Mouse (Mus musculus) mouse trophoblast stem cell (cell line): ENCODE measurements around the gene Klhl13.

Source experiments
- in situ Hi-C, 2 experiments: fragments of 300-500 bp; cut with MseI, MboI; formaldehyde crosslinking; loops; 2 replicates in 1 of 2; 3 replicates in 1 of 2; pipeline ENCODE4 v1.15.1; 2025

The Klhl13 gene

GRCm38 (mm10) chrX:23364514-23365381, at the start of gene Klhl13:
Gene Klhl13, minus strand, starts transcription at chrX:23365082.
- in situ Hi-C loops = no loop called here

DNA sequence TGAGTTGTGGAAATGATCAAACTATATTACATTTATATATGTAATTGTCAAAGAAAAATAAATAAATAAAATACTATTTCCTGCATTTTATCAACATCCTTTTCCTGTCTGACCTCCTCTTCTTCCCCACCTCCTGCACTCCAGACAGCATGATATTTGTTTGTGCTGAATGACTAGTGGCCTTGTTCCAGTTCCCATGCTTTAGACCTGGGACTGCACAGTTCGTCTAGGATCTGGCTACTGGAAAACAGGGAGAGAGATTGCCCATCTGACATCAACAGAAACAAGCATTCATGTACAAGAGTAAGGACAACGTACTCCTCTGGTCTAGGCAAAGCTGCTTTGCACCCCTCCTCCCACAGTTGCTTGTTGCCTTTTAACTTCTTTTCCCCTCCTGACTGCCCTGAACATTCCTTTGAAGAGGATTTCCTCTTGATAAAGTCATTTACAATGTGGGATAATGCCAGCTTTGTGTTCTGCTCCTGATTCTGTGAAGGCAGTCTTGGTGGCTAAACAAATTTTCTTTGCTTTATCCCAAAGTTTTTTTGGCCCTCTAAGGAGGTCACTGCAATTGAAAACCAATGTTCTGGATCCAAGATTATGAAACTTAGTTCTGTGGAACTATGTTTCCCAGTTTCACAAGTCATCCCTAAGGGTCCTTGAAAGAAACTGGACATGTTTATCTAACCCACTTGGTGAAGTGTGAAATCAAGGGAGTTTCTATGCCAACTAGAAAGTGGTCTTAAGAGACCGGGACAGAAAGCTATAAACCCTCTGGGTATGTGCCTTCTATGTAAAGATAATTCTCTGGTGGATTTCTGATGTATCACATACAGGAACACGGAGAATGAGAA, 44.6 kb upstream of the Klhl13 start:
- in situ Hi-C loops = no loop called here

DNA sequence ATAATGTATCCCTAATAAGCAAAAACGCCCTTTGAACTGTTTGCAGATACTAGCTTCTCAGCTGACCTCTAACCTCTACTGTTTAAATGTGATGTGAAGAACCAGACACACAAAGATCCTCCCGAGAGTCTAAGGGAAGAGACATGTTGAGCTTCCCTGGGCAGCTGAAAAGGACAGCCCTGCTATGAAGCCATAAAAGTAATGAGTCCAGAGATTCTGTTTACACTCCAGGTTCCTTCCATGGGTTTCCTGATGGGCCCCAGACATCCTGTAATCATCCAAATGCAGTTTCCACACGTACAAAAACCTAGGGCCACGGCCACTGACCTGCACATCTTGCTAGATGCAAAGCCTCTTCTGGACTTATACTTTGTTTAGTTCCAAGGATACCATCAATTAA, 23.8 kb upstream of the Klhl13 start:
- in situ Hi-C loops = no loop called here

DNA sequence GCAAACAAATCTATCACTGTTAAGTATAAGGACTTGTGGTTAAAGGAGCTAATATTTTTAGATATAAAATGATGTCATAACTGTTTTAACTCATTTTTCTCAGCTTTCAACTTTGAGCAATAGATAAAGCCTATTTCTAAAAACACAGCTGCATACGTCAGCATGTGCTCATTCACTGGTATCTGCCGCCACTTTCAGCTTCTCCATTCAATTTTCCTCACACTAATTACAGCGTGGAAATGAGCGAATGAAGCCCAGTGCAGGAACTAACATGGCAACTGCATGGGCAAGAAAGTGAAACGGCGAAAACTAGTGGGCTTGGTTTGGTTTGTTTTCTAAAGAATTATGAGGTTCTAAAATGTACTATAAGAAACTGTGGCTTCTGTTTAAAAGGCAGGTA, 1.4 kb downstream of the Klhl13 start:
- in situ Hi-C loops = no loop called here

DNA sequence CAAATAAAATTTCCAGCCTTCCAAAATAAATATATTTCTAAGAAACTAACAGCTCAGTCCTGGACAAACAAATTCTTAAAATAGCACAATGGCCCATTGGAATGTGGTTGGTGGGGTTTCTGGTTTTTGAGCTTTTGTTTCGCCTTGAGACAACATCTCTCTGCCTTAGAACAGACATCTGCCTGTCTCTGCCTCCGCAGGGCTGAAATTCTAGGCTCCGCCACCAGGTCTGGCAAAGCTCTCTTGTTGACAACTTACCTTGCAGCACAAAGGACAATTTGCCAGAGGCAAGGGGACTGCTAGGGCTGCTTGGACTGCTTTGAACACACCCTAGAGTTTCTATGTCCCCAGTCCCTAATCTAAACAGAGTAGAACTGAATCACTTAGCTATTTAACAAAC, 4.4 kb downstream of the Klhl13 start:
- in situ Hi-C loops = no loop called here

DNA sequence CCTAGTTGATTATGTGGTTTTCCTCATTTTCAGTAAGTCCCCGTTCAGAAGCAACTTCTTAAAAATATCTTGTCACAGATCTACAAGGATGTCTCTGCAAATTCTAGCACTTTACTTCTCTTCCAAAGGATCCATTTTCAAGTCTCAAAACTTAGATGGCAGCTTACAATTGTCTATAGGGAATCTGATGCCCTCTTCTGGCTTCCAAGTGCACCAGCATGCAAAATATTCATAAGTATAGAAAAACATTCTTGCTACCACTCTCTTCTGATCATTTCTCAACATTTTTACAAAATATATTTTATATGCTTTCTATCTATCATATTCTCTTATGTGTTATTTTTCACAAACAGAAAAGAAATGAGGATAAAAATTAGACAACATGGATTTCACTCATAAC, 14.8 kb downstream of the Klhl13 start:
- in situ Hi-C loops = no loop called here

GRCm38 (mm10) chrX:23328116-23328515, 36.8 kb downstream of the Klhl13 start:
- in situ Hi-C loops = loop anchor here in 1 of 2 experiments (25.0 kb wide), 1 partner anchor 91 kb away; no protein-coding TSS in a partner anchor

DNA sequence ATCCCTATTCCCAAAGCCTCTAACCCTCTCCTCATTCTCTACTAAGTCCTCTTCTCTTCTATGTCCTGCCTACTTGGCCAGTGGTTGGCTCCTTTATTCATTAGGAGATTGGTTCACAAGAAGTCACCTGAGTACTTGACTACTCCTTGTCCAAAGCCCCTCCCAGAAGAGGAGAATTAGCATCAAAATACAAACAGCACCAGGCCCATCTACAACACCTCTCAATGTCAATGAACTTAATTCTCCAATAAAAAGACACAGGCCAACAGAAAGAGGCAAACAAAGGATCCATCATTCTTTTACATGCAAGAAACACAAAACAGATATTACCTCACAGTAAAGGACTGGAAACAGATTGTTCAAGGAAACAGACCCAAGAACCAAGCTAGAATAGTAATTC, 46.0 kb downstream of the Klhl13 start:
- in situ Hi-C loops = no loop called here

DNA sequence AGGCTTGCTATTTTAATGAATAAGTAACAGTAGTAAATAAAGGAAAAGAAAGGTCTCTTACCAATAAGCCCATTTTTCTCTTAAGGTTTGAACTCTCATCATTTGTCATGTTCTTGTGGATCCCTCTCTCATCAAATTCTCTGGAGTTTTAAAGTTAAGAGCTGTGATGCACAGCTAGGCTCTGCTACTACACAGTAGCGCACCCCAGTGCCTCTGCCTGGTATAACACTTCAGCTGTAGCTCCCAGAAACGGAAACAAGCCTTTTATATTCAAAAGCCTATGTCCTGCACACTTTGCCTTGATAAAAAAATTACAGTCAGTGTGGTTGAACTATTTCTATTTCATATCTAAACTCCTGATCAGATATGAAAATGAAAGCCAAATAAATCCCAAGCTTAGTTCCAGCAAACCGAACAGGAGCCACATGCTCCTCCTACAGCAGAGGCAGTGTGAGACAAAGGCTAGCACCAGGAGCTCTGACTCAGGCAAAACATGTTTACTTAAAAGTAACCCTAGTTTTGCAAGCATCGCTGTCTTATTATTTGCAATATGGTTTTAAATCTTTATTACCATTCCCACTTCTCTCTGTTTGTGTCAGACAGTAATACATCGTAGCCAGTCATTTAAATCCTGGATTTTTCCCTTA, 68.8 kb downstream of the Klhl13 start:
- in situ Hi-C loops = no loop called here

- in situ Hi-C loops = no loop called here
Observed at GRCm38 (mm10) chrX:23285442-23285817, 79.5 kb downstream of the Klhl13 start.

DNA sequence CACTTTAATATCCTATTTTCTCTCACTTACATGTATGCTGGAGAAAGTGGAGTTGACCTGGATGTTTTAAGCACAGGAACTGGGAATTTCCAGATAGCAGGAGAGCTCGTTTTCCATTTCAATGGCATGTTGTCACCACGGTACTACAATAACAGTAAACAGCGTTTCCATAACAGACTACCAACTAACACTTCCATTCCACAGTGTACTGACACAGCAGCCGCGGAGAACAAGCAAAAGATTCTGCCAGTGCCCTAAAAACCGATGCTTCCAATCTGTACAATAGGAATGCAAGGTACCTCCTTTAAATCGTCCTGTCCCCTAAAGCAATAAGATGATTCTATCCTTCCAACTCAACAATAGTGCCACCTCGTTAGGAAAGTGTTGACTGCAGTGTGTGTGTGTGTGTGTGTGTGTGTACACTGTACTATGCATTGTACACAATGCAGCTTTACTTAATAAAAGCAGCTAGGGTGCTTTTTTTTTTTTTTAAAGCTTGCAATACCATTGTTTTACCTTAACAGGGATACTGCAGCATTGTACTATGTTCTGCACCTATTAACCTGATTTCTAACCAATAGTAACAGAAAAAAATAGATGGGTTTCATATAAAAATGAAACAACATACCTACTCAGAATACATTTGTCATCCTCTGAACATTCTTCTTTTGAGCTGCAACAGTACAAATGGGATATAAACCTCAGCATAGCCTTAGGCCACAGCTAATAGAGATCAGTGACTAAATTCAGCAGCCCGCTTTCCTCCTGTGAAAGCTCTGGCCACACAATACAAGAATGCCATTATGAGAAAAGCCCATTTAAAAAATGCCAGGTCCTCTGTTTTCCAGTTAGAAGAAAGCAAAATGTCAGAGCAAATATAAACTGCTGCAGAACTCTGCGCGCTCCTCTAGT, 80.1 kb downstream of the Klhl13 start:
- in situ Hi-C loops = no loop called here

- in situ Hi-C loops = no loop called here
Observed at GRCm38 (mm10) chrX:23267601-23268000, 97.3 kb downstream of the Klhl13 start.

- in situ Hi-C loops = loop anchor here in 1 of 2 experiments (25.0 kb wide), 1 partner anchor 89 kb away; no protein-coding TSS in a partner anchor
Observed at GRCm38 (mm10) chrX:23248752-23249151, 116.1 kb downstream of the Klhl13 start.
